Mouse (Mus musculus): ENCODE measurements around the gene Olfr1368. TPM values are rescaled to one million over a fixed set of nuclear protein-coding genes. Genes with fewer than 3 reads are reported as not detected.

Olfr1368 gene
- not detected in 2 replicates for polyA plus RNA-seq (2015; fragmentation: Nextera tagmentation; extraction: Ambion mirVana)

- Histone ChIP-seq H3K27ac (replicated peaks) (no peak within 1 kb of the TSS), H3K4me2 (replicated peaks) (no peak within 1 kb of the TSS), H3K27me3 (no peaks in the 10 kb centered on the region), H3K36me3 (no peaks in the 10 kb centered on the region), H3K4me1 (no peaks in the 10 kb centered on the region), H3K4me3 (no peak within 1 kb of the TSS), H3K9ac (replicated peaks) (no peak within 1 kb of the TSS), H3K9me3 (no peaks in the 10 kb centered on the region)
- no peak for ATAC-seq (replicated peaks)
- 78% methylated on average over 4 of the region's 4 CpGs for WGBS
Observed at GRCm38 (mm10) chr13:21145767-21146166, at the start of gene Olfr1368. Gene Olfr1368 (minus strand): TSS chr13:21145867.

DNA sequence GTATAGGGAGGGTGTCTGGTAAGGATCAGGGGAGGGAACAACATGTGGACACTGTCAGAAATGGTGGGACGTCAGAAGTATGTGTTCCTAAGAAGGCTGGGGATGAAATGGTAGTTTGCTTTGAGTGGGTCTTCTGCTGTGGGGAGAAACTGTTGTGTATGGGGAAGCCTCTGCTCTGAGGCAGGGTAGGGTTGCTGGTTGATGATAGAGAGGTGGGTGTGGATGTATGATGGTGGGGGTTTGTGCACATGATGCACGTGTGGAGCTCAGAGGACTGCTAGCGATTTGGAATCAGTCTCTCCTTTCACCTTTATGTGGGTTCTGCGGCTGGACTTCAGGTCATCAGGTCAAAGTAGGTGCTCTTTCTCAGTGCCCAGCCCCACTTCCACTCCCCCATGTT lies 39.9 kb upstream of the Olfr1368 start:
- Histone ChIP-seq H3K9me3 (no peaks in the 10 kb centered on the region), H3K27ac (replicated peaks) (no peak overlapping the region), H3K9ac (replicated peaks) (no peak overlapping the region), H3K4me2 (replicated peaks) (no peak overlapping the region), H3K36me3 (peaks cover 83% of the 10 kb centered on the region), H3K4me3 (no peak overlapping the region), H3K27me3 (no peaks in the 10 kb centered on the region), H3K4me1 (peaks cover 28% of the 10 kb centered on the region)
- ATAC-seq (replicated peaks) = no peak
- 89% methylated on average over 4 of the region's 4 CpGs for WGBS

DNA sequence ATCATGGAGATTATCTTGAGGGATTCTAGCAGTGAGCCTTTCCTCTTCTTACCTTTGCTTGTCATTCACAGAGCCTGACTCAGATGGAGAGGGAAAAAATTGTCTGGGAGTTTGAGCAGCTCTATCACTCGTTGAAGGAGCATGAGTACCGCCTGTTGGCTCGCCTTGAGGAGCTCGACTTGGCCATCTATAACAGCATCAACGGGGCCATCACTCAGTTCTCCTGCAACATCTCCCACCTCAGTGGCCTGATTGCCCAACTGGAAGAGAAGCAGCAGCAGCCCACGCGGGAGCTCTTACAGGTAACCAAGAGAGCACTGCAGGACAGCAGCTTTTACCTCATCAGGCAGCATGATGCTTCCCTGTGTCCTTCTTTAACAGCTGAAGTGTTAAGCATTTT lies 38.0 kb upstream of the Olfr1368 start:
- peaks cover 64% of the 10 kb centered on the region for H3K36me3 ChIP-seq
- no peak for ATAC-seq (replicated peaks)

DNA sequence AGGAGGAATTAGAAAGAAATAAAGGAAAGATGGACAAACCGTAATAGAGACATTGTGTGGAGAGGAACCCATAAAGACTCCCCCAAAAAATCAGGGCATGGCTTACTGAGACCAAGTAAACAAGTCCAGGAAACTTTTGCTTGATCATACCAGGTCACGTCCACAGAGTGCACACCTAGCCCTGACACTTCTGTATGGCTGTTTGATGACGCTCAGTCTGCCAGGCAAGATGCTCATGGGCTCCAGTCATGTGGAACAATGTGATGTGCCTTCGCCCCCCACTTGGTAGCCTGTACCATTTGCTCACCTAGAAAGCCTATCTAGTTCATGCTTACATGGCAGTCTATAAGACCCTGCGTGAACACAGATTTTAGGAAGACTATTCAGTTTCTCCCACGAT lies 37.4 kb upstream of the Olfr1368 start:
- Histone ChIP-seq H3K27me3 (no peaks in the 10 kb centered on the region), H3K9ac (replicated peaks) (no peak overlapping the region), H3K4me2 (replicated peaks) (no peak overlapping the region), H3K4me3 (no peak overlapping the region), H3K9me3 (no peaks in the 10 kb centered on the region), H3K36me3 (peaks cover 58% of the 10 kb centered on the region), H3K27ac (replicated peaks) (no peak overlapping the region), H3K4me1 (peaks cover 36% of the 10 kb centered on the region)
- 94% methylated on average over 6 of the region's 6 CpGs for WGBS
- no peak for ATAC-seq (replicated peaks)

More for the DNA sequence above, 38.0 kb upstream of the Olfr1368 start:
- WGBS = 94% methylated on average over 7 of the region's 7 CpGs
- Histone ChIP-seq H3K4me3 (no peak overlapping the region), H3K27ac (replicated peaks) (no peak overlapping the region), H3K4me1 (peaks cover 34% of the 10 kb centered on the region), H3K27me3 (no peaks in the 10 kb centered on the region), H3K9me3 (no peaks in the 10 kb centered on the region), H3K9ac (replicated peaks) (no peak overlapping the region), H3K4me2 (replicated peaks) (no peak overlapping the region)

DNA sequence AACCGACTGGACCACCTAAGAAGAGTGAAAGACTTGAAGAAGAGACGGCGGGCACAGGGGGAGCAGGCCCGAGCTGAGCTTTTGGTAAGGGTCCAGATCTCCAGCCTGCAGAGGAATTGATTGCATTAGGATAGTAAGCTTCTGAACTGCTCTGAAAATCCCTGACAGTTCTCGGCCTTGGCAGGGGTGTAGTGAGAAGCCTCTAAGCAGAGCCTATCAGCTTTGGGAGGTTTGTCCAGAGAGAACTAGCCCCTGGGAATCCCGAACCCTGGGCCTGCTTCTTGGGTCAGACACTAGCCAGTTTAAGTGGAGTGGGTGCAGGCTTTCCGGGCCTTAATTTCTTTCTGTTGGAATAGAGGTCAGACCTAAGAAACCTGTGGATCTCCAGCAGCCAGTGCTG lies 36.3 kb upstream of the Olfr1368 start:
- Histone ChIP-seq H3K9ac (replicated peaks) (peak overlapping the region; percentile 11; the same call in 1 of the 2 replicates), H3K4me1 (peaks cover 36% of the 10 kb centered on the region), H3K27ac (replicated peaks) (no peak overlapping the region), H3K4me3 (peak overlapping the region; percentile 99), H3K36me3 (peaks cover 48% of the 10 kb centered on the region), H3K9me3 (no peaks in the 10 kb centered on the region), H3K4me2 (replicated peaks) (peak overlapping the region; percentile 72), H3K27me3 (no peaks in the 10 kb centered on the region)
- WGBS = 69% methylated on average over 7 of the region's 7 CpGs
- no peak for ATAC-seq (replicated peaks)

DNA sequence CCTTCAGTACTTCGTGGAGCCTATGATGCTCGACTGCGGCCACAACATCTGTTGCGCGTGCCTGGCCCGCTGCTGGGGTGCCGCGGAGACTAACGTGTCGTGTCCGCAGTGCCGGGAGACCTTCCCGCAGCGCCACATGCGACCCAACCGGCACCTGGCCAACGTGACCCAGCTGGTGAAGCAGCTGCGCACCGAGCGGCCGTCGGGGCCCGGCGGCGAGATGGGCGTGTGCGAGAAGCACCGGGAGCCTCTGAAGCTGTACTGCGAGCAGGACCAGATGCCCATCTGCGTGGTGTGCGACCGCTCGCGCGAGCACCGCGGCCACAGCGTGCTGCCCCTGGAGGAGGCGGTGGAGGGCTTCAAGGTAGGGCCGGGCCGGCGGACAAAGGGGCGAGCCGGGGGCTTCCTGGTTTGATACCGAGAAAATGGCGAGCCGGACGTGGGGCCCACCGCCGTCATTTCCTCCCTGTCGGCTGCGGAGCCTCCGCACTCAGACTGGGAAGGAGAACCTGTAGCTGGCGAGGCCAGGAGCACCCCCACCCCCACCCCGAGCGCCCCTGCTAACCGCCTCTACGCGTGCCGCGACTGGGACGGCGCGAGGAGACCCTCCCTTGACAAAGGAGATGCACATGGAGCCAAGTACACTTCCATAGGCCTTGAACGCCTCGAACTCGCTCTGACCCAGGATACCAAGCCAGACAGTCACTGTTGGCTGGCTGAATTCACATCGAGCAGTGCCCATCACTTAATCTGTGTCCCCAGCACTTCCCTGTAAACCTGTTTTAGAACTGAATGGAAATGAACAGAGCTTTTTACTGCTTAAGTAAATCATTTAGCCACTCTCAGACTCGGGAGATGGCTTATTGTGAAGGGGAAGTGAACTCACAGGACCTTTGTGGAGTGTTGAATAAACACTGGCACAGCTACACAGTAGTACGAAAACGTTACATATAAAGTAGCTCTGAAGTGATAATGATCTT lies 35.2 kb upstream of the Olfr1368 start:
- Histone ChIP-seq H3K9me3 (no peaks in the 10 kb centered on the region), H3K36me3 (peaks cover 37% of the 10 kb centered on the region), H3K9ac (replicated peaks) (peak overlapping the region; percentile 68), H3K4me2 (replicated peaks) (peak overlapping the region; percentile 72), H3K27me3 (no peaks in the 10 kb centered on the region), H3K27ac (replicated peaks) (peak overlapping the region; percentile 93), H3K4me1 (peaks cover 36% of the 10 kb centered on the region), H3K4me3 (peak overlapping the region; percentile 99)
- under 1% methylated on average over 70 of the region's 71 CpGs for WGBS
- peak; percentile 34 for ATAC-seq (replicated peaks)

DNA sequence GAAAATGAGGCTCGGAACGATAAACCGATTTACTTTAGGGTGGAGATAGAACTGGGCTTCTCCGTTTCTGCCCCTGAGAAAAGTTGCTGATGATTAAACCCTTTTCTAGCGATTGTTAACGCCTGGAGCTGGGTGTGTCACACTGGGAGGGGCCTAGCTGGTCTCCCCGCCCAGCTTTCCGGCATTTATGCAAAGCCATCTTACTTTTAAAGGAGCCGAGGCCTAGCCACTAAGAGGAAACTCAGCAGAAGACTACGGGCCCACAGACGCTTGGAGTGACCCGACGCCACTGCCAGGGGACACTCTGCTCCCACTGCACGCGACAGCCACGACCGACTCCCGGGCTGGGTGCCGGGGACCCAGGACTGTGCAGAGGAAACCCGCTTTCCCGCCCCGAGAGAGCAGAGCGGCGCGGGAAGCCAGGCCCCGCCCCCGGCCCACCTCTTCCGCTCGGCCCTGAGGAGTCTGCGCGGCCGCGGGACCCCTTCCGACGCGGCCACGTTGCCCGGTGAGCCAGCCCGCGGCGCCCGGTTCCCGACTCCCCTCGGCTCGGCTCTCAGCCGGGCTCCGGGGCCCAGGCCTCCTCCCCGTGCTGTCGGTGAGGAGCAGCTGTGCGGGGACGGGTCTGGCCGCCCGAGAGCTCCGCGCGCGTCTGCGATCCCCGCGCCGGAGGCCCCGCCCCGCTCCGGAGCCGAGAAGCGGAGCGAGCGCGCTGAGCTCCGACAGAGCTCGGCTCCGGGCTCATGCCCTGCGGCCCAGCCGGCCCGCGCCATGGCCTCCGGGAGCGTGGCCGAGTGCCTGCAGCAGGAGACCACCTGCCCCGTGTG lies 34.3 kb upstream of the Olfr1368 start:
- peak; percentile 98 for ATAC-seq (replicated peaks)
- peak overlapping the region; percentile 68 for H3K9ac ChIP-seq (replicated peaks)
- H3K27ac ChIP-seq (replicated peaks) = peak overlapping the region; percentile 93
- H3K4me2 ChIP-seq (replicated peaks) = peak overlapping the region; percentile 72
- H3K4me3 ChIP-seq = peak overlapping the region; percentile 99
- no peaks in the 10 kb centered on the region for H3K9me3 ChIP-seq
- H3K4me1 ChIP-seq = peaks cover 36% of the 10 kb centered on the region
- H3K36me3 ChIP-seq = peaks cover 30% of the 10 kb centered on the region
- under 1% methylated on average over 79 of the region's 80 CpGs for WGBS
- no peaks in the 10 kb centered on the region for H3K27me3 ChIP-seq

DNA sequence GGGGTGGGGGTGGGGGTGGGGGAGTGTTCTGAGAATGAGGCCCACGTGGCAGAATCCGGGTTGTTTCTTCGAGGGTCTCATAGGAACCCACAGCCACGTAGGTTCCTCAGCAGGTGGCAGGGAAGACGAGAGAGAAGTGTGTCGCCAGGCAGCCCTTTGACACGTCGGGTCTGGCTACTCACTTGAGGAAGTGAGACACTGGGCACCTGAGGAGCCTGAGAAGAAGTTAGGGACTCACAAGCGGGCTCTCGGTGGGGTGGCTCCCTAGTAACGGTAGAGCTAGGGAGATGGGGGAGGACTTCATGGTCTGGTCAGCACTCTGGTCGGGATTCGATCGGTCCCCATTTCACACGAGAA lies 33.7 kb upstream of the Olfr1368 start, which contains the start of gene Trim27:
Gene Trim27, plus strand, starts transcription at position 79 of the 357 bp plus-strand sequence.
- ATAC-seq (replicated peaks) = peak; percentile 48

GRCm38 (mm10) chr13:21178364-21178763 lies 32.7 kb upstream of the Olfr1368 start:
- Histone ChIP-seq H3K4me3 (0 out of 2 replicates have a peak overlapping the region, but pooled peaks have one; percentile 99), H3K4me1 (peaks cover 35% of the 10 kb centered on the region), H3K27ac (replicated peaks) (no peak overlapping the region), H3K9ac (replicated peaks) (no peak overlapping the region), H3K36me3 (peaks cover 15% of the 10 kb centered on the region), H3K9me3 (no peaks in the 10 kb centered on the region), H3K27me3 (no peaks in the 10 kb centered on the region), H3K4me2 (replicated peaks) (no peak overlapping the region)
- 87% methylated on average over 5 of the region's 5 CpGs for WGBS
- no peak for ATAC-seq (replicated peaks)

More for the DNA sequence above, 33.7 kb upstream of the Olfr1368 start, which contains the start of gene Trim27:
- no peaks in the 10 kb centered on the region for H3K9me3 ChIP-seq
- WGBS = under 1% methylated on average over 15 of the region's 15 CpGs
- H3K4me2 ChIP-seq (replicated peaks) = peak within 1 kb of the TSS; percentile 72
- H3K9ac ChIP-seq (replicated peaks) = peak within 1 kb of the TSS; percentile 68
- H3K27ac ChIP-seq (replicated peaks) = peak within 1 kb of the TSS; percentile 93
- peaks cover 25% of the 10 kb centered on the region for H3K36me3 ChIP-seq
- peaks cover 36% of the 10 kb centered on the region for H3K4me1 ChIP-seq
- no peaks in the 10 kb centered on the region for H3K27me3 ChIP-seq
- peak within 1 kb of the TSS; percentile 99 for H3K4me3 ChIP-seq

DNA sequence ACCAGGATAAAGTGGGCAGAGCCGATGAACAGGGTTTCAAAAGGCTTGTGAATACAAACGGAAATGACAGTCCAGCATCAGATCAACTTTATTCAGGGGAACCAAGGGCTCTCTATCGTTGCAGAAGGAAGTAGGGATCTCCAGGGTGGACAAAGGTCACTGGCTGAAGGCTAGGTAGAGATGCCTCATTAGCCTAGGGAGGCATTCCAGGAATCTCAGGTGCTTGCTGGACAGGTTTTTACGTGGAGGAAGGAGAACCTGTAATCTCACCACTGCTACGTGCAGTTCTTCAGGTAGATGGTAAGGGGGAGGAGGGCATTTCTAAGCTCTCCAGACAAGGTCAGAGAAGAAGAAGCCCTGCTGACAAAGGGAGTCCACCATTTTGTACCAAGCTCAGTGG lies 32.0 kb upstream of the Olfr1368 start:
- no peak for ATAC-seq (replicated peaks)

DNA sequence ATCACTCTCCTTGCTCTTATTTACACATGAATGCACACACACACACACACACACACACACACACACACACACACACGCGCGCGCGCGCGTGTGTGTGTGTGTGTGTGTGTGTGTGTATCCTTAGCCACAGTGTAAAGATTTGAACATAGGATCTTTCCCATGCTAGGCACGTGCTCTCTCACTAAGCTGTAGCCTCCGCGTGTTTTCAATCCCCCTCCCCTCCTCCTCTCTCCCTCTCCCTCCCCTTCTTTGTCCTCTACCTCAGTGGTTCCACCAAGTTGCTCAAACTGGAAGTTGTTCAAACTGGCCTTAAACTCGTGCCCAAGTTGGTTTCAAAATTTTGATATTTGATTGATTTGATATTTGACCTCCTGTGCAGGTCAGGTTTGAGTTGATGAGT lies 31.1 kb upstream of the Olfr1368 start:
- Histone ChIP-seq H3K4me2 (replicated peaks) (no peak overlapping the region), H3K27ac (replicated peaks) (no peak overlapping the region), H3K9me3 (no peaks in the 10 kb centered on the region), H3K27me3 (no peaks in the 10 kb centered on the region), H3K4me1 (peaks cover 29% of the 10 kb centered on the region), H3K4me3 (no peak overlapping the region), H3K9ac (replicated peaks) (no peak overlapping the region), H3K36me3 (no peaks in the 10 kb centered on the region)
- WGBS = 65% methylated on average over 11 of the region's 11 CpGs
- no peak for ATAC-seq (replicated peaks)

More for the DNA sequence above, 32.0 kb upstream of the Olfr1368 start:
- H3K9me3 ChIP-seq = no peaks in the 10 kb centered on the region
- H3K4me1 ChIP-seq = peaks cover 34% of the 10 kb centered on the region
- H3K27ac ChIP-seq (replicated peaks) = no peak overlapping the region
- H3K4me3 ChIP-seq = no peak overlapping the region
- no peak overlapping the region for H3K9ac ChIP-seq (replicated peaks)
- peaks cover 8% of the 10 kb centered on the region for H3K36me3 ChIP-seq
- 69% methylated on average over 5 of the region's 5 CpGs for WGBS
- H3K27me3 ChIP-seq = no peaks in the 10 kb centered on the region
- no peak overlapping the region for H3K4me2 ChIP-seq (replicated peaks)

- no peak for ATAC-seq (replicated peaks)
- Histone ChIP-seq H3K4me3 (peak overlapping the region; percentile 52), H3K27ac (replicated peaks) (0 out of 2 replicates have a peak overlapping the region, but pooled peaks have one; percentile 4), H3K9ac (replicated peaks) (no peak overlapping the region), H3K4me1 (peaks cover 23% of the 10 kb centered on the region), H3K27me3 (no peaks in the 10 kb centered on the region), H3K4me2 (replicated peaks) (peak overlapping the region; percentile 58), H3K36me3 (no peaks in the 10 kb centered on the region), H3K9me3 (no peaks in the 10 kb centered on the region)
- WGBS = under 1% methylated on average over 11 of the region's 11 CpGs
Observed at GRCm38 (mm10) chr13:21173072-21173471, 27.4 kb upstream of the Olfr1368 start.

All from forebrain, embryonic 15.5 days (tissue).